Mouse (Mus musculus) bone marrow macrophage, adult 2 months (primary cell): ENCODE data around the gene Hoxc6.

Experiments
- CTCF ChIP-seq: IDR thresholded peaks from 2 replicates; pipeline ENCODE4 v1.5.1; 2012; ENCODE audit warnings: low read depth, mild to moderate bottlenecking, low read length, moderate library complexity
- POLR2A ChIP-seq: IDR thresholded peaks from 2 replicates; pipeline ENCODE4 v1.6.1; 2012; ENCODE audit warnings: mild to moderate bottlenecking, low read depth, low read length, borderline replicate concordance

DNA sequence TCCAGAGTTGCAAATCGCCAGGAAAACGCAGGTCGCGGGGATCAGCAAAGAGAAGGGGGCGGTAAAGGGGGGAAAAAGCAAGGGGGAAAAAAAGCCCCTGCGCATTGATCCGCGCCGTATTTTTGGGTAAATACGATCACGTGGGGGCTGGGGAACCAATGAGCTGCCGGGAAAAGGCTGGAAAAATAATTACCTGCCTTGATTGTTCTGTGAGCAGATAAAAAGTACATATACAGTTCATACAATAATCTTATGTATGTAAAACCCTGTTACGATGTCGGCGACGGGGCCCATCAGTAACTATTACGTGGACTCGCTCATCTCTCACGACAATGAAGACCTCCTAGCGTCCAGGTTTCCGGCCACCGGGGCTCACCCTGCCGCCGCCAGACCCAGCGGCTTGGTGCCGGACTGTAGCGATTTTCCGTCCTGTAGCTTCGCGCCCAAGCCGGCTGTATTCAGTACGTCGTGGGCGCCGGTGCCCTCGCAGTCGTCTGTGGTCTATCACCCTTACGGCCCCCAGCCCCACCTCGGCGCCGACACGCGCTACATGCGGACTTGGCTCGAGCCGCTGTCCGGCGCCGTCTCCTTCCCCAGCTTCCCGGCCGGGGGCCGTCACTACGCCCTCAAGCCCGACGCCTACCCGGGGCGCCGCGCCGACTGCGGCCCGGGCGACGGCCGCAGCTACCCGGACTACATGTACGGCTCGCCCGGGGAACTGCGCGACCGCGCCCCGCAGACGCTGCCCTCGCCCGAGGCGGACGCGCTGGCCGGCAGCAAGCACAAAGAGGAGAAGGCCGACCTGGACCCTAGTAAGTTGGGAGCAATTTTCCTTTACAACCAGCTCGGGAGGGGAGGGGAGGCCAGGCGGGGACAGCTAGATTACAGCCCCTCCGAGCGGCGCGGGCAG lies 16.4 kb upstream of the Hoxc6 start:
- no peak for TF ChIP-seq CTCF
- no peak for TF ChIP-seq POLR2A
